Mouse (Mus musculus) B cell, adult 67 days (primary cell): ENCODE results near the gene Il17ra. TPM values are rescaled to one million over a fixed set of nuclear protein-coding genes. Genes with fewer than 3 reads are reported as not detected.

ENCODE experiments used
- total RNA-seq, 2 experiments: library from RNA; stranded (reverse); gene quantifications; 4 replicates each; pipeline ENCODE4 v1.2.4; 2023

Il17ra gene
- 100 to 1,000 TPM; 149 to 166 TPM for total RNA-seq

GRCm38 (mm10) chr6:120463086-120463871 is at the start of gene Il17ra:
Gene Il17ra, plus strand, starts transcription at chr6:120463247.

GRCm38 (mm10) chr6:120493374-120494181 is 30.5 kb downstream of the Il17ra start, which contains the start of gene Tmem121b:
Gene Tmem121b, minus strand, starts transcription at chr6:120493807.

GRCm38 (mm10) chr6:120531020-120531965 is 68.2 kb downstream of the Il17ra start, which contains the start of gene Hdhd5:
Gene Hdhd5, minus strand, starts transcription at chr6:120531319.

Other genes starting within 250 kb of the Il17ra start
- gene D330020A13Rik, start 168.9 kb upstream of the Il17ra start, total RNA-seq = not detected
- not detected for gene B4galnt3, start 168.7 kb upstream of the Il17ra start, total RNA-seq
- gene Kdm5a, start 99.1 kb upstream of the Il17ra start, total RNA-seq = 100 to 1,000 TPM; 160 to 161 TPM
- 10 to 100 TPM; 15.4 to 15.5 TPM for gene Ccdc77, start 98.9 kb upstream of the Il17ra start, total RNA-seq
- gene Tmem121b, start 30.6 kb downstream of the Il17ra start, total RNA-seq = not detected
- gene Hdhd5, start 68.1 kb downstream of the Il17ra start, total RNA-seq = 10 to 100 TPM; 35.7 to 41.2 TPM
- 10 to 100 TPM; 34.9 to 45.3 TPM for gene Cecr2, start 203.1 kb downstream of the Il17ra start, total RNA-seq